Mouse (Mus musculus) lung, embryonic 15.5 days (tissue): Measurements from ENCODE around the gene Dll3. TPM values are rescaled to one million over a fixed set of nuclear protein-coding genes. Genes with fewer than 3 reads are reported as not detected.

Experiments used
- ATAC-seq: fragments of 200-750 bp; cut with Nextera tagmentation; 2 replicates; pipeline ENCODE4 v1.8.0; 2017; ENCODE audit warnings: moderate number of reproducible peaks, borderline replicate concordance; ENCODE audit not compliant: low FRiP score, low TSS enrichment; ENCODE audit errors: extremely low read depth
- H3K27ac ChIP-seq: fragments of 300-500 bp; sonication (generic); 2 replicates; pipeline ENCODE4 v1.5.1; 2015; ENCODE audit warnings: moderate library complexity, mild to moderate bottlenecking, inconsistent platforms
- H3K27me3 ChIP-seq: fragments of 300-500 bp; sonication (generic); 2 replicates; pipeline ENCODE4 v1.6.1; 2015; ENCODE audit warnings: inconsistent platforms
- H3K36me3 ChIP-seq: fragments of 300-500 bp; sonication (generic); 2 replicates; pipeline ENCODE4 v1.6.1; 2015; ENCODE audit warnings: inconsistent platforms
- H3K4me1 ChIP-seq: fragments of 300-500 bp; sonication (generic); 2 replicates; pipeline ENCODE4 v1.6.1; 2015; ENCODE audit warnings: inconsistent platforms
- H3K4me2 ChIP-seq: fragments of 300-500 bp; sonication (generic); 2 replicates; pipeline ENCODE4 v1.6.1; 2015; ENCODE audit warnings: inconsistent platforms, mild to moderate bottlenecking, moderate library complexity
- H3K4me3 ChIP-seq: fragments of 300-500 bp; sonication (generic); 2 replicates; pipeline ENCODE4 v1.5.1; 2015; ENCODE audit warnings: mild to moderate bottlenecking, inconsistent platforms
- H3K9ac ChIP-seq: fragments of 300-500 bp; sonication (generic); 2 replicates; pipeline ENCODE4 v1.6.1; 2015; ENCODE audit warnings: inconsistent platforms
- H3K9me3 ChIP-seq: fragments of 300-500 bp; sonication (generic); 2 replicates; pipeline ENCODE4 v1.6.1; 2016; ENCODE audit warnings: inconsistent platforms
- WGBS: fragments of 180-500 bp; shearing (Covaris S2); methylation state at CpG from one replicate; pipeline ENCODE4 v1.1.7; 2015; 5-methylcytosine and 5-hydroxymethylcytosine counted together
- polyA plus RNA-seq: library from polyadenylated mRNA; unstranded; fragments of >200 nt; fragmentation: Nextera tagmentation; extraction: Ambion mirVana; gene quantifications from 2 replicates; pipeline ENCODE4 v1.2.1, GENCODE M21; 2015

Dll3 gene
- 0.75 and 0.94 TPM in 2 replicates for polyA plus RNA-seq

GRCm38 (mm10) chr7:28301616-28302433, at the start of gene Dll3:
Dll3 (minus strand) TSS chr7:28302238.
- Histone ChIP-seq H3K36me3 (peaks cover 19% of the 10 kb centered on the region), H3K4me1 (peaks cover 9% of the 10 kb centered on the region; the same call in 1 of the 2 replicates), H3K27ac (no peak within 1 kb of the TSS), H3K4me3 (peak within 1 kb of the TSS; percentile 19), H3K4me2 (peak within 1 kb of the TSS; percentile 55), H3K9ac (0 out of 2 replicates have a peak within 1 kb of the TSS, but pooled peaks have one; percentile 9), H3K9me3 (no peaks in the 10 kb centered on the region), H3K27me3 (peaks cover 52% of the 10 kb centered on the region)
- ATAC-seq, result peak; percentile 53; the same call in 1 of the 2 replicates
- WGBS, result 2% methylated on average over 30 of the region's 30 CpGs

- H3K4me2 ChIP-seq, result peak overlapping the region; percentile 70
- WGBS, result 27% methylated on average over 4 of the region's 4 CpGs
- ATAC-seq, result no peak
- H3K27ac ChIP-seq, result no peak overlapping the region
- peak overlapping the region; percentile 95 for H3K9ac ChIP-seq
- H3K27me3 ChIP-seq, result no peaks in the 10 kb centered on the region
- H3K9me3 ChIP-seq, result no peaks in the 10 kb centered on the region
- peaks cover 33% of the 10 kb centered on the region for H3K36me3 ChIP-seq
- H3K4me3 ChIP-seq, result peak overlapping the region; percentile 79
- H3K4me1 ChIP-seq, result peaks cover 23% of the 10 kb centered on the region
These were observed 49.7 kb upstream of the Dll3 start for GRCm38 (mm10) chr7:28351676-28352191.

- Histone ChIP-seq H3K36me3 (peaks cover 33% of the 10 kb centered on the region), H3K27ac (peak within 1 kb of the TSS; percentile 86), H3K27me3 (no peaks in the 10 kb centered on the region), H3K9me3 (no peaks in the 10 kb centered on the region), H3K4me1 (peaks cover 20% of the 10 kb centered on the region), H3K4me3 (peak within 1 kb of the TSS; percentile 79), H3K4me2 (peak within 1 kb of the TSS; percentile 70), H3K9ac (peak within 1 kb of the TSS; percentile 95)
- under 1% methylated on average over 49 of the region's 50 CpGs for WGBS
- peak; percentile 96 for ATAC-seq
These were observed 48.3 kb upstream of the Dll3 start, which contains the start of gene Rps16 for GRCm38 (mm10) chr7:28350155-28350883. Rps16 (plus strand) TSS chr7:28350652.

- 79% methylated on average over 7 of the region's 7 CpGs for WGBS
- ATAC-seq, result no peak
- no peaks in the 10 kb centered on the region for H3K27me3 ChIP-seq
- H3K9ac ChIP-seq, result no peak overlapping the region
- peaks cover 20% of the 10 kb centered on the region for H3K4me1 ChIP-seq
- H3K4me3 ChIP-seq, result no peak overlapping the region
- H3K4me2 ChIP-seq, result no peak overlapping the region
- H3K27ac ChIP-seq, result no peak overlapping the region
- H3K9me3 ChIP-seq, result no peaks in the 10 kb centered on the region
- H3K36me3 ChIP-seq, result peaks cover 18% of the 10 kb centered on the region
These were observed 46.6 kb upstream of the Dll3 start for GRCm38 (mm10) chr7:28348601-28349000.

- no peak overlapping the region for H3K9ac ChIP-seq
- no peak overlapping the region for H3K27ac ChIP-seq
- WGBS, result 59% methylated on average over 3 of the region's 3 CpGs
- H3K36me3 ChIP-seq, result peaks cover 10% of the 10 kb centered on the region
- H3K27me3 ChIP-seq, result no peaks in the 10 kb centered on the region
- peaks cover 20% of the 10 kb centered on the region for H3K4me1 ChIP-seq
- H3K9me3 ChIP-seq, result no peaks in the 10 kb centered on the region
- H3K4me3 ChIP-seq, result no peak overlapping the region
- no peak for ATAC-seq
- H3K4me2 ChIP-seq, result no peak overlapping the region
These were observed 45.7 kb upstream of the Dll3 start for GRCm38 (mm10) chr7:28347746-28348145.

- Histone ChIP-seq H3K27me3 (no peaks in the 10 kb centered on the region), H3K4me2 (no peak overlapping the region), H3K4me1 (peaks cover 6% of the 10 kb centered on the region), H3K9ac (no peak overlapping the region), H3K9me3 (no peaks in the 10 kb centered on the region), H3K27ac (no peak overlapping the region), H3K4me3 (no peak overlapping the region), H3K36me3 (no peaks in the 10 kb centered on the region)
- WGBS, result 4% methylated on average over 4 of the region's 4 CpGs
- ATAC-seq, result no peak
These were observed 42.6 kb upstream of the Dll3 start for GRCm38 (mm10) chr7:28344637-28345036.

GRCm38 (mm10) chr7:28341381-28341780, 39.3 kb upstream of the Dll3 start:
- H3K27me3 ChIP-seq, result no peaks in the 10 kb centered on the region
- no peak overlapping the region for H3K27ac ChIP-seq
- no peak overlapping the region for H3K9ac ChIP-seq
- WGBS, result 33% methylated on average over 7 of the region's 7 CpGs
- no peak overlapping the region for H3K4me2 ChIP-seq
- peaks cover 12% of the 10 kb centered on the region for H3K4me1 ChIP-seq
- H3K9me3 ChIP-seq, result no peaks in the 10 kb centered on the region
- H3K36me3 ChIP-seq, result no peaks in the 10 kb centered on the region
- ATAC-seq, result no peak
- no peak overlapping the region for H3K4me3 ChIP-seq

- no peaks in the 10 kb centered on the region for H3K27me3 ChIP-seq
- 75% methylated on average over 19 of the region's 19 CpGs for WGBS
- H3K4me3 ChIP-seq, result peak overlapping the region; percentile 89
- H3K36me3 ChIP-seq, result no peaks in the 10 kb centered on the region; the same call in 1 of the 2 replicates
- peaks cover 12% of the 10 kb centered on the region for H3K4me1 ChIP-seq
- no peaks in the 10 kb centered on the region for H3K9me3 ChIP-seq
- H3K9ac ChIP-seq, result peak overlapping the region; percentile 97
- H3K4me2 ChIP-seq, result peak overlapping the region; percentile 75
- no peak for ATAC-seq
- peak overlapping the region; percentile 77 for H3K27ac ChIP-seq
These were observed 37.3 kb upstream of the Dll3 start for GRCm38 (mm10) chr7:28339213-28339917.

GRCm38 (mm10) chr7:28338108-28338998, 36.3 kb upstream of the Dll3 start, which contains the start of gene Supt5:
Supt5 (minus strand) TSS chr7:28338746.
- Histone ChIP-seq H3K9me3 (no peaks in the 10 kb centered on the region), H3K36me3 (no peaks in the 10 kb centered on the region; the same call in 1 of the 2 replicates), H3K4me1 (peaks cover 12% of the 10 kb centered on the region), H3K27me3 (no peaks in the 10 kb centered on the region), H3K27ac (peak within 1 kb of the TSS; percentile 77), H3K9ac (peak within 1 kb of the TSS; percentile 97), H3K4me3 (peak within 1 kb of the TSS; percentile 89), H3K4me2 (peak within 1 kb of the TSS; percentile 75)
- WGBS, result under 1% methylated on average over 77 of the region's 77 CpGs
- ATAC-seq, result peak; percentile 98

GRCm38 (mm10) chr7:28335471-28335870, 33.4 kb upstream of the Dll3 start:
- no peak overlapping the region for H3K4me3 ChIP-seq
- 81% methylated on average over 2 of the region's 2 CpGs for WGBS

More at GRCm38 (mm10) chr7:28335471-28335870, 33.4 kb upstream of the Dll3 start:
- Histone ChIP-seq H3K4me2 (no peak overlapping the region), H3K27me3 (no peaks in the 10 kb centered on the region), H3K9ac (no peak overlapping the region), H3K27ac (no peak overlapping the region), H3K36me3 (peaks cover 10% of the 10 kb centered on the region; the same call in 1 of the 2 replicates), H3K4me1 (peaks cover 12% of the 10 kb centered on the region), H3K9me3 (no peaks in the 10 kb centered on the region)
- no peak for ATAC-seq
